Mouse (Mus musculus): ENCODE data around the gene Hist1h1t. TPM values are rescaled to one million over a fixed set of nuclear protein-coding genes. Genes with fewer than 3 reads are reported as not detected.
A peak's percentile ranks its signal among the peaks of the same experiment; 100 is the strongest.
"Not testable (repeated sequence)": the region's sequence is repeated elsewhere in the genome, so short reads cannot be mapped to it uniquely, and the experiment has no call there.

Gene Hist1h1t
- total RNA-seq, 2 experiments from 2014 or later, result not detected

- intact Hi-C loops (cut with DNase I), result loop anchor here (1.0 to 5.0 kb wide), 4 partner anchors 13 to 1655 kb away; partner anchors contain the start of genes Hist1h1c, Hist1h2ag, Hist1h2bc and Hist1h2be
- DNase-seq (ENCODE audit: low spot score in 2 of 2), result peak; percentile 44 to 72
These were observed 2.1 kb downstream of the Hist1h1t start for GRCm38 (mm10) chr13:23697491-23698299.

GRCm38 (mm10) chr13:23698300-23698693, 2.7 kb downstream of the Hist1h1t start, which contains the start of gene Hist1h4c:
Gene Hist1h4c, minus strand, starts transcription at chr13:23698454.
- intact Hi-C loops (cut with DNase I), result loop anchor here (1.0 to 5.0 kb wide), 4 partner anchors 14 to 1656 kb away; partner anchors contain the start of genes Hist1h1c, Hist1h2ag, Hist1h2bc and Hist1h2be
- peak; percentile 99 to 100 for DNase-seq (ENCODE audit: low spot score in 2 of 2)

GRCm38 (mm10) chr13:23698996-23699395, 3.4 kb downstream of the Hist1h1t start:
- DNase-seq (ENCODE audit: low spot score in 2 of 2), result no peak
- intact Hi-C loops (cut with DNase I), result loop anchor here (1.0 to 5.0 kb wide), 4 partner anchors 15 to 1657 kb away; partner anchors contain the start of genes Hist1h1c, Hist1h2ag, Hist1h2bc and Hist1h2be

- intact Hi-C loops (cut with DNase I), result loop anchor here (5.0 kb wide), 1 partner anchor 1657 kb away; the partner anchor contains the start of genes Hist1h2ag, Hist1h2bj and Hist1h4i
- DNase-seq (ENCODE audit: low spot score in 2 of 2), result no peak
These were observed 4.2 kb downstream of the Hist1h1t start for GRCm38 (mm10) chr13:23699767-23700166.

- intact Hi-C loops (cut with DNase I), result loop anchor here (1.0 kb wide), 1 partner anchor 31 kb away; no protein-coding TSS in a partner anchor
- peak; percentile 81 to 88 for DNase-seq (ENCODE audit: low spot score in 2 of 2)
These were observed 5.3 kb downstream of the Hist1h1t start for GRCm38 (mm10) chr13:23700786-23701520.

- intact Hi-C loops (cut with DNase I), result no loop called here
- DNase-seq (ENCODE audit: low spot score in 2 of 2), result no peak
These were observed 6.6 kb downstream of the Hist1h1t start for GRCm38 (mm10) chr13:23702220-23702619.

- intact Hi-C loops (cut with DNase I); DNase-seq (ENCODE audit: low spot score in 2 of 2): not testable (repeated sequence)
These were observed 7.2 kb downstream of the Hist1h1t start for GRCm38 (mm10) chr13:23702801-23703200.

- no peak for DNase-seq (ENCODE audit: low spot score in 2 of 2)
- intact Hi-C loops (cut with DNase I), result no loop called here
These were observed 10.2 kb downstream of the Hist1h1t start for GRCm38 (mm10) chr13:23705751-23706356.

GRCm38 (mm10) chr13:23706771-23707170, 11.2 kb downstream of the Hist1h1t start:
- intact Hi-C loops (cut with DNase I), result no loop called here
- no peak for DNase-seq (ENCODE audit: low spot score in 2 of 2)

GRCm38 (mm10) chr13:23708041-23708440, 12.4 kb downstream of the Hist1h1t start:
- intact Hi-C loops (cut with DNase I), result no loop called here
- DNase-seq (ENCODE audit: low spot score in 2 of 2), result no peak

GRCm38 (mm10) chr13:23708654-23709053, 13.0 kb downstream of the Hist1h1t start:
- no peak for DNase-seq (ENCODE audit: low spot score in 2 of 2)
- intact Hi-C loops (cut with DNase I), result no loop called here

- intact Hi-C loops (cut with DNase I), result no loop called here
- DNase-seq (ENCODE audit: low spot score in 2 of 2), result no peak
These were observed 14.2 kb downstream of the Hist1h1t start for GRCm38 (mm10) chr13:23709714-23710373.

- peak; percentile 8 to 43 for DNase-seq (ENCODE audit: low spot score in 2 of 2)
- intact Hi-C loops (cut with DNase I), result no loop called here
These were observed 14.9 kb downstream of the Hist1h1t start, which contains the start of gene Hfe for GRCm38 (mm10) chr13:23710374-23711089. Gene Hfe, minus strand, starts transcription at chr13:23710854.

- no peak for DNase-seq (ENCODE audit: low spot score in 2 of 2)
- intact Hi-C loops (cut with DNase I), result no loop called here
These were observed 20.8 kb downstream of the Hist1h1t start for GRCm38 (mm10) chr13:23716261-23717042.

- intact Hi-C loops (cut with DNase I), result no loop called here
- no peak for DNase-seq (ENCODE audit: low spot score in 2 of 2)
These were observed 21.6 kb downstream of the Hist1h1t start for GRCm38 (mm10) chr13:23717176-23717575.

- intact Hi-C loops (cut with DNase I); DNase-seq (ENCODE audit: low spot score in 2 of 2): not testable (repeated sequence)
These were observed 22.1 kb downstream of the Hist1h1t start for GRCm38 (mm10) chr13:23717593-23718245.

- intact Hi-C loops (cut with DNase I), result no loop called here
- no peak for DNase-seq (ENCODE audit: low spot score in 2 of 2)
These were observed 28.6 kb downstream of the Hist1h1t start for GRCm38 (mm10) chr13:23724239-23724638.

All from left cerebral cortex, postnatal 25 days (tissue).